Mouse (Mus musculus) intestine, embryonic 15.5 days (tissue): ENCODE data around the gene Ubox5. TPM values are rescaled to one million over a fixed set of nuclear protein-coding genes. Genes with fewer than 3 reads are reported as not detected.
A peak's percentile ranks its signal among the peaks of the same experiment; 100 is the strongest.
"Not testable (repeated sequence)": the region's sequence is repeated elsewhere in the genome, so short reads cannot be mapped to it uniquely, and the experiment has no call there.

Experiments
- ATAC-seq: fragments of 200-750 bp; cut with Nextera tagmentation; 2 replicates; pipeline ENCODE4 v1.8.0; 2017; ENCODE audit warnings: moderate TSS enrichment, moderate library complexity
- H3K27ac ChIP-seq: fragments of 300-500 bp; sonication (generic); 2 replicates; pipeline ENCODE4 v1.5.1; 2015; ENCODE audit warnings: mild to moderate bottlenecking, inconsistent platforms
- H3K27me3 ChIP-seq: fragments of 300-500 bp; sonication (generic); replicated peaks from 2 replicates; pipeline ENCODE4 v1.6.1; 2015; ENCODE audit warnings: inconsistent platforms
- H3K36me3 ChIP-seq: fragments of 300-500 bp; sonication (generic); 2 replicates; pipeline ENCODE4 v1.6.1; 2015; ENCODE audit warnings: inconsistent platforms
- H3K4me1 ChIP-seq: fragments of 300-500 bp; sonication (generic); replicated peaks from 2 replicates; pipeline ENCODE4 v1.6.1; 2015; ENCODE audit warnings: inconsistent platforms
- H3K4me2 ChIP-seq: fragments of 300-500 bp; sonication (generic); replicated peaks from 2 replicates; pipeline ENCODE4 v1.6.1; 2015; ENCODE audit warnings: mild to moderate bottlenecking, inconsistent platforms
- H3K4me3 ChIP-seq: fragments of 300-500 bp; sonication (generic); replicated peaks from 2 replicates; pipeline ENCODE4 v1.5.1; 2015; ENCODE audit warnings: inconsistent platforms
- H3K9ac ChIP-seq: fragments of 300-500 bp; sonication (generic); 2 replicates; pipeline ENCODE4 v1.6.1; 2015; ENCODE audit warnings: inconsistent platforms
- H3K9me3 ChIP-seq: fragments of 300-500 bp; sonication (generic); 2 replicates; pipeline ENCODE4 v1.6.1; 2016; ENCODE audit warnings: inconsistent platforms
- WGBS: fragments of 180-500 bp; shearing (Covaris S2); methylation state at CpG from one replicate; pipeline ENCODE4 v1.1.7; 2015; 5-methylcytosine and 5-hydroxymethylcytosine counted together
- polyA plus RNA-seq: library from polyadenylated mRNA; unstranded; fragments of >200 nt; fragmentation: Nextera tagmentation; extraction: Ambion mirVana; gene quantifications from 2 replicates; pipeline ENCODE4 v1.2.1, GENCODE M21; 2015

Gene Ubox5
- polyA plus RNA-seq, 1 experiment from 2014 or later = 12.0 TPM

- not testable (repeated sequence) for H3K9me3 ChIP-seq, H3K36me3 ChIP-seq, H3K4me2 ChIP-seq, H3K4me1 ChIP-seq, H3K27ac ChIP-seq, H3K27me3 ChIP-seq, H3K4me3 ChIP-seq, H3K9ac ChIP-seq, ATAC-seq
- 76% methylated on average over 6 of the region's 6 CpGs for WGBS
These were observed 19.2 kb upstream of the Ubox5 start for GRCm38 (mm10) chr2:130649028-130649427.

DNA sequence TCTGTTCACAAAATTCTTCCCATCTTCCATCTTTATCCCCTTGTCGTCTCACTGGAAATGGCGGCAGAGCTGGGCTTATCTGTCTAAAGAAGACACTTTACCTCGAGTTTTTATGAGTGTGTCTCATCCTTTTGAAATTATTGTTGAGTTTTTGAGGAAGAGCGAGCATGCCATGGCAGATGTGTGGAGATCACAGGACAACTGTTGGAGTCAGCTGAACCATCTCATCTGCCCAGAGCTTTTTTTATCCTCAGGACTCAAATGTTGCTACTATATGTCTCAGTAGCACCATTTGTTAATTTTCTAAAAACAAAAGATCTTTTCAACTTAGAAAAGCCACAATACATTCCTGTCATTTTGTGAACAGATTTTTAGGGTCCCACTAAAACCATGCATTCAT lies 15.4 kb upstream of the Ubox5 start:
- Histone ChIP-seq H3K27ac (no peak overlapping the region), H3K9ac (no peak overlapping the region), H3K36me3 (no peaks in the 10 kb centered on the region), H3K4me3 (no peak overlapping the region), H3K27me3 (no peaks in the 10 kb centered on the region), H3K9me3 (no peaks in the 10 kb centered on the region), H3K4me2 (no peak overlapping the region), H3K4me1 (peaks cover 14% of the 10 kb centered on the region; the same call in 1 of the 2 replicates)
- ATAC-seq = no peak
- 80% methylated on average over 4 of the region's 4 CpGs for WGBS

- H3K27ac ChIP-seq = peak within 1 kb of the TSS; percentile 73; the same call in 1 of the 2 replicates
- ATAC-seq = peak; percentile 91
- peaks cover 16% of the 10 kb centered on the region; the same call in 1 of the 2 replicates for H3K4me1 ChIP-seq
- no peaks in the 10 kb centered on the region for H3K9me3 ChIP-seq
- WGBS = 4% methylated on average over 37 of the region's 40 CpGs
- peak within 1 kb of the TSS; percentile 93 for H3K4me2 ChIP-seq
- peak within 1 kb of the TSS; percentile 77 for H3K9ac ChIP-seq
- peak within 1 kb of the TSS; percentile 76 for H3K4me3 ChIP-seq
- H3K36me3 ChIP-seq = no peaks in the 10 kb centered on the region
- H3K27me3 ChIP-seq = 0 out of 2 replicates have a peak, but pooled peaks cover 4% of the 10 kb centered on the region
These were observed 13.0 kb upstream of the Ubox5 start, which contains the start of gene Lzts3 for GRCm38 (mm10) chr2:130642684-130643369. Lzts3 (minus strand) TSS chr2:130642803.

GRCm38 (mm10) chr2:130642197-130642660 lies 12.4 kb upstream of the Ubox5 start:
- no peaks in the 10 kb centered on the region for H3K36me3 ChIP-seq
- peak overlapping the region; percentile 77 for H3K9ac ChIP-seq
- no peaks in the 10 kb centered on the region for H3K9me3 ChIP-seq
- ATAC-seq = 0 out of 2 replicates have a peak, but pooled peaks have one; percentile 7
- peaks cover 16% of the 10 kb centered on the region; the same call in 1 of the 2 replicates for H3K4me1 ChIP-seq
- H3K4me2 ChIP-seq = peak overlapping the region; percentile 93
- 0% methylated on average over 23 of the region's 27 CpGs for WGBS
- H3K27me3 ChIP-seq = peaks cover 7% of the 10 kb centered on the region; the same call in 1 of the 2 replicates
- peak overlapping the region; percentile 73; the same call in 1 of the 2 replicates for H3K27ac ChIP-seq
- H3K4me3 ChIP-seq = peak overlapping the region; percentile 76

DNA sequence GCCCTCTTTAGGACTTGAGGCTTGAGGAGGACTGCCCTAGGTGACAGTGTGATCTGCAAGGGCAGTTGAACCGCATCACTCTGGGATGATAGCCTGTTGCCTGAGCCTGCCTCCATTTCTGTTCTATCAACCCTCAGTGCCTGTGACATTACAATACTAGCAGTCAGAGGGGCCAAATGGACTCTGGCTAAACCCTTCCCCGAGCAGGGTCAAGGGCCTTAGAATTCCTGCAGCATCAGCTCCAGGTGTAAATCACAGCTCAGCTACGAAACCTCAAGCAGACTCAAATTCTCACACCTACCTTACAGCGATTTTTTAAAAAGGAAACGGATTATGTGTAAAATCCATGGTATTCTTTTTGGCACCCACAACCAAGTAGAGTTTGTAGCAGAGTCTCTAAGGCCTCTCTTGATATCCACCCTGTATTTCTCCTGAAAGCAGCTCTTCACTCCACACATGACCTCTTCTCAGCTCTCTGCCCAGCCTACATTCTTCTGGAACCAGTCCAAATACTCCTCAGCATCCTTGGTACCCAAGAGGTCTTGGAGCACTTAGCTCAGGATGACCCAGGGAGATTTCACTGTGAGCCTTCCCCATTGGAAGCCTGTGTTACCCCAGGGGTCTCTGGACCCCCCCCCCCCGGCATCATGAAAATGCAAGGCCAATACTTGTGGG lies 11.7 kb upstream of the Ubox5 start:
- peak overlapping the region; percentile 76; the same call in 1 of the 2 replicates for H3K4me3 ChIP-seq
- H3K9ac ChIP-seq = peak overlapping the region; percentile 30; the same call in 1 of the 2 replicates
- no peak for ATAC-seq
- WGBS = 51% methylated on average over 6 of the region's 6 CpGs
- H3K4me1 ChIP-seq = peaks cover 16% of the 10 kb centered on the region; the same call in 1 of the 2 replicates
- no peaks in the 10 kb centered on the region for H3K36me3 ChIP-seq
- peaks cover 12% of the 10 kb centered on the region; the same call in 1 of the 2 replicates for H3K27me3 ChIP-seq
- no peak overlapping the region for H3K27ac ChIP-seq
- H3K4me2 ChIP-seq = peak overlapping the region; percentile 93
- no peaks in the 10 kb centered on the region for H3K9me3 ChIP-seq

DNA sequence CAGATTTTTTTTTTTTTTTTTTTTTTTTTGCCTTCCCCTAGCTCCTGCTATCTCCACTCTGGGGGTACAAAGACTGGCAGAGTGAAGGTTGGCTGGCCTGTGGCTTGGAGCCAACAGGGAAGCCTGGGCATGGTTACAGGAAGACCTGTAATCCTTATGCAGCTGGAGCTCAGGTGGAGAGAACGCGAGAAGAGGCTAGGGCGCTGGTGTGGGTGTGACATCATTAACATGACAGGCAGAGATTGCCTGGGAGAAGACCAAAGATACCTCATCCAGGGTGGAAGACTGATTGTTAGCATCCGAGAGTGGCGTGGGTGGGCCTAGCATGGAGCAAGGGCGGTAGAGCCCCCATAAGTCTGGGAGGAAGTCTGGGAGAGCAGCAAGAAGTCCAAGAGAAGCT lies 9.4 kb upstream of the Ubox5 start:
- 65% methylated on average over 6 of the region's 6 CpGs for whole genome bisulfite sequencing

DNA sequence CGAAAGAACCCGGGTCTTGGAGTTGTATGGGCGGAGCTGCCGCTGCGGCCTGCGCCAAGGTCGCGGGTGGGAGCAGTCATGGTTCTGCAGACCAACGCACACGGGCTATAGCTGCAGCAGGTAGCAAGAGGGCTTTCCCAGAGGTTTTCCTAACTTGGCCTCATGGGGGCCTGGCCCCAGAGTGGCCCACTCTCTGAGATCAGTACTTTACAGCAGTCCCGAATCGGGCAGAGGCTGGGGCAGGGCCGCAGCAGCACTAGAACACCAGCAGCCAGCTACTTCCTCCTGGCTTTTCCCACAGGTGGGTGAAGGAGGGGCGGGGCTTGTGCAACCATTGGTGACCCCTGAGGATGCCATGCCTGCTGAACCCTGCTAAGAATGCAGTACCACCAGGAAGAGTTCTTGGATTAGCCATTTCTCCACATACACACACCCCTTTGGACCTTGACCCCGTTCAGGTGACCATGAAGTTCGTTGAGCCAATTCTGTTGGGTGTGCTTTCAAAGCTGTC lies 8.3 kb upstream of the Ubox5 start:
- H3K9ac ChIP-seq = peak overlapping the region; percentile 33
- peak; percentile 83 for ATAC-seq
- H3K27ac ChIP-seq = peak overlapping the region; percentile 93
- H3K36me3 ChIP-seq = no peaks in the 10 kb centered on the region; the same call in 1 of the 2 replicates
- peak overlapping the region; percentile 35 for H3K4me3 ChIP-seq
- H3K4me1 ChIP-seq = peaks cover 34% of the 10 kb centered on the region
- 26% methylated on average over 16 of the region's 16 CpGs for WGBS
- H3K4me2 ChIP-seq = peak overlapping the region; percentile 48
- peaks cover 27% of the 10 kb centered on the region; the same call in 1 of the 2 replicates for H3K27me3 ChIP-seq
- H3K9me3 ChIP-seq = no peaks in the 10 kb centered on the region

More for the DNA sequence above, 9.4 kb upstream of the Ubox5 start:
- Histone ChIP-seq H3K27me3 (peaks cover 23% of the 10 kb centered on the region; the same call in 1 of the 2 replicates), H3K4me3 (no peak overlapping the region), H3K4me1 (peaks cover 35% of the 10 kb centered on the region), H3K9me3 (no peaks in the 10 kb centered on the region), H3K4me2 (0 out of 2 replicates have a peak overlapping the region, but pooled peaks have one; percentile 24), H3K9ac (no peak overlapping the region), H3K36me3 (no peaks in the 10 kb centered on the region; the same call in 1 of the 2 replicates), H3K27ac (peak overlapping the region; percentile 93)
- ATAC-seq = no peak

- Histone ChIP-seq H3K4me1 (peaks cover 21% of the 10 kb centered on the region), H3K27ac (no peak overlapping the region), H3K9ac (peak overlapping the region; percentile 47; the same call in 1 of the 2 replicates), H3K9me3 (no peaks in the 10 kb centered on the region), H3K27me3 (peaks cover 27% of the 10 kb centered on the region; the same call in 1 of the 2 replicates), H3K4me2 (peak overlapping the region; percentile 77), H3K36me3 (no peaks in the 10 kb centered on the region; the same call in 1 of the 2 replicates), H3K4me3 (peak overlapping the region; percentile 34; the same call in 1 of the 2 replicates)
- ATAC-seq = no peak; the same call in 1 of the 2 replicates
- 35% methylated on average over 21 of the region's 21 CpGs for WGBS
These were observed 6.0 kb upstream of the Ubox5 start for GRCm38 (mm10) chr2:130635847-130636246.

DNA sequence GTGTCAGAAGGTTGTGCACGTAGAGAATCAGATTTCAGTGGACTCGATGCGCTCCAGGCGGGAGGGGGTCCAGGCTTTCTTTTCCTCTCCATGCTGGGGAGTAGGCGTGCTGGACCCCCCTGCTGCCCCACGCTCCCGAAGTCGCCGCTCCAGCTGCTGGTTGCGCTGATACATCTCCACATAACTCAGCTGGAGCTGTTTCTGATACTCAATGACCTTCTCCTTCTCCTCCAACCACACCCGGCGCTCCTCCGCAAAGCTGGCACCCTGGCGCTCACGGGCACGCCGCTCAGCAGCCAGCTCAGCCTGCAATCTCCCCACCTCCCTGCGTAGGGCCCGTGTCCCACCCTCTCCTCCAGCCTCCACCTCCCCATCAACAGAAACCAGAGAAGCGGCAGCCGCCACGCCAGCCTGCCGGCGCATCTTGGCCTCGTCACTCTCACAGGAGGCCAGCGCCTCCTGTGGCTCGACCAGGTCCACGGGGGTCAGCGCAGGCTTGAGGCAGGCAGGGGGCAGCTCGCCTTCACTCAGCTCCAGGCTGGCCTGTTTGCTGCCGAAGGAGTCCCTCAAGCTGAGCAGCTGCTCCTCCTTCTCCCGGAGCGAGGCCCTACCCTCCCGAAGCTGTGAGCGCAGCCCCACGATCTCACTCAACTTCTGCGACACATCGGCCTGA lies 5.0 kb upstream of the Ubox5 start:
- peak overlapping the region; percentile 34 for H3K4me3 ChIP-seq
- H3K4me2 ChIP-seq = peak overlapping the region; percentile 77
- H3K36me3 ChIP-seq = no peaks in the 10 kb centered on the region; the same call in 1 of the 2 replicates
- WGBS = 14% methylated on average over 38 of the region's 38 CpGs
- H3K9ac ChIP-seq = peak overlapping the region; percentile 47
- no peaks in the 10 kb centered on the region for H3K9me3 ChIP-seq
- peaks cover 21% of the 10 kb centered on the region for H3K4me1 ChIP-seq
- no peak for ATAC-seq
- H3K27me3 ChIP-seq = peaks cover 27% of the 10 kb centered on the region; the same call in 1 of the 2 replicates
- no peak overlapping the region for H3K27ac ChIP-seq

DNA sequence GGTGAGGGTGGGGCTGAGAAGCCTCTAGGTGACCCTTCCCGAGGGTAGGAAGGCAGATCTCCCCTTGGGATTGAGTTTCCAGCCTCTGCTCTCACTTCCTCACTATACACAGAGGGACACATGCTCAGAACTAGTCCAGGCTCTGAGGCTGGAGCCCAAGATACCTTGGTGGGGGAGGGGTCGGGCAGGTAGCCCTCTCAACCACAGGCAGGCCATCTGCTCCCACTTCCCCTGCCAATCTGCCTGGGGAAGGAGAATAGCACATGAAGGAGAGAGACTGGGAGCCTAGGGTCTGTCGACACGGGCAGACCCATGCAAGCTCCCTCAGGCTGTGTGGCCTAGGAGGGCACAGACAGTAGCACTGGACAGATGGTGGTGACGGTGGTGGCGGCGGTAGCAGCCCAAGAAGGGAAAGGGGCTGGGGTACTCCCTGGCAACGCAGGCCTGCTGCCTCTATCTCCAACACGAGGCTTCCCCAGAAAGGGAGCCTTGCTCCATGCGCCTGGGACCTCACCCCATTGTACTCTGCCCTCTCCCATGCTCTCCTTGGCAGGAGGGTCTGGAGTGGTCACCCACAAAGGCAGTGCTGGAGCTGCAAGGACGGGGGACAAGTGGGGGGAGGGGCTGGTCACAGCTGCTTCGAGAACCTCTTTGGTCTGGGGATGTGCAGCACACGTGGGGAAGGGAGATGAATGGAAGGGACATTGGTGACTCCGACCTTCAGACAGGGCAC lies 4.3 kb upstream of the Ubox5 start:
- peak overlapping the region; percentile 47; the same call in 1 of the 2 replicates for H3K9ac ChIP-seq
- H3K27ac ChIP-seq = no peak overlapping the region
- H3K4me2 ChIP-seq = peak overlapping the region; percentile 77
- no peaks in the 10 kb centered on the region for H3K9me3 ChIP-seq
- peaks cover 27% of the 10 kb centered on the region; the same call in 1 of the 2 replicates for H3K27me3 ChIP-seq
- ATAC-seq = no peak
- 36% methylated on average over 14 of the region's 14 CpGs for WGBS
- H3K4me3 ChIP-seq = peak overlapping the region; percentile 34
- peaks cover 21% of the 10 kb centered on the region for H3K4me1 ChIP-seq
- H3K36me3 ChIP-seq = no peaks in the 10 kb centered on the region; the same call in 1 of the 2 replicates
